Mouse (Mus musculus) bone marrow macrophage, adult 2 months (primary cell): Measurements from ENCODE around the gene Trim26. TPM values are rescaled to one million over a fixed set of nuclear protein-coding genes. Genes with fewer than 3 reads are reported as not detected.
"Not testable (repeated sequence)": the region's sequence is repeated elsewhere in the genome, so short reads cannot be mapped to it uniquely, and the experiment has no call there.

Source experiments
- H3K27ac ChIP-seq: 2 replicates; pipeline ENCODE4 v1.5.1; 2012; ENCODE audit warnings: low read depth, low read length; ENCODE audit not compliant: insufficient read depth
- H3K4me1 ChIP-seq: 2 replicates; pipeline ENCODE4 v1.6.1; 2012; ENCODE audit warnings: low read length; ENCODE audit not compliant: control insufficient read depth, insufficient read depth
- H3K4me3 ChIP-seq: 2 replicates; pipeline ENCODE4 v1.5.1; 2012; ENCODE audit warnings: mild to moderate bottlenecking, low read length, moderate library complexity; ENCODE audit not compliant: insufficient read depth
- CTCF ChIP-seq: IDR thresholded peaks from 2 replicates; pipeline ENCODE4 v1.5.1; 2012; ENCODE audit warnings: low read depth, mild to moderate bottlenecking, low read length, moderate library complexity
- POLR2A ChIP-seq: IDR thresholded peaks from 2 replicates; pipeline ENCODE4 v1.6.1; 2012; ENCODE audit warnings: mild to moderate bottlenecking, low read depth, low read length, borderline replicate concordance
- polyA plus RNA-seq: library from polyadenylated mRNA; stranded (reverse); fragments of >200 nt; gene quantifications from 2 replicates; pipeline ENCODE4 v1.2.4, GENCODE M21; 2012; ENCODE audit not compliant: missing spikeins, insufficient read depth, insufficient read length

Trim26 gene
- polyA plus RNA-seq, 1 experiment: 65.9 TPM

DNA sequence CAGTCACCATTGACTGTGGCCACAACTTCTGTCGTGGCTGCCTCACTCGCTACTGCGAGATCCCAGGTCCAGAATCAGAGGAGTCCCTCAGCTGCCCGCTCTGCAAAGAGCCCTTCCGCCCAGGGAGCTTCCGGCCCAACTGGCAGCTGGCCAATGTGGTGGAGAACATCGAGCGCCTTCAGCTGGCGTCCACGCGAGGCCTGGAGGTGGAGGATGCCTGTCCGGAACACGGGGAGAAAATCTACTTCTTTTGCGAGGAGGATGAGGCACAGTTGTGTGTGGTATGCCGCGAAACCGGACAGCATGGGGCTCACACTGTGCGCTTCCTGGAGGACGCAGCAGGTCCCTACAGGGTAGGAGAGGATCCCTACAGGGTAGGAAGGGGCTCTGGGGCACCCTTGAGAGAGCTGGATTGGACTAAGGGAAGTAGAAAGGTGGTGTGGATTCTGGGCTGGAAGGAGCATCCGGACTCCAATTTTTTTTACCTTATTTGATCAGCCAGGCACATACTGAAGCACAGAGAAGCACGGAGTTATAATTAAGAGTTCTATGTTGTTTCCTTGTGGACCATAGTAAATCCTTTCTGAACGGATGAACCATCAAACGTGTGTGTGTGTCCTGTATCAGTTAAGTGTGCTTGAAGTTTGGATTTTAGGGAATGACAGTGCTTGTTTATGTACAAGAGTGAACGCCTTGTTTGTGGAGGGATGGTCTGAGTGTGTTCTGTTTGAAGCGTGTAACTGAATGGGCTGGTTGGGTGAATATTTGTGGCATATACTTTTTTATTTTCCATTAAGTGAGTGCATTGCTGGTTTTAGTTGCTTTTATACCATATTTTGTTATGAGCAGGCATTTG, 33.2 kb downstream of the Trim26 start:
- Histone ChIP-seq H3K4me3 (no peak overlapping the region), H3K27ac (no peak overlapping the region), H3K4me1 (no peaks in the 10 kb centered on the region)
- no peak for TF ChIP-seq POLR2A
- no peak for TF ChIP-seq CTCF

DNA sequence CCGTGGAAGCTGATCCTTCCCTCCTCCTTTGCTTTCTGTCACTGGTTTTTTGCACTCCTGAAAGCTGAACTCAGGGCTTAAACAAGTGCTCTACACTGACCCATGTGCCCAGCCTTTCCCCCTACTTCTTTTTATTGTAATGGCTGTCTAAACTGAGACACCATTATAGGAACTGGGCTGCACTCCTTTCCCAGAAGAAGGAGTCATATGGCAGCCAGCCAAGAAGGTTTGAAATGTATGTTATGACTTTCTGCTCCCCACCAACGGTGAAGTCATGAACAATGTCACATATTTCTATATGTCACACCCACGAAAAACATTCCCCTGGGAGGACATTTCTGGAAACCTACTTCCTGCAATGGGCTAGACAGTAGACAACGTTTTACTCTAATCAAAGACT, 37.7 kb downstream of the Trim26 start:
- Histone ChIP-seq H3K27ac (no peak overlapping the region), H3K4me3 (no peak overlapping the region), H3K4me1 (no peaks in the 10 kb centered on the region)
- TF ChIP-seq POLR2A: no peak

DNA sequence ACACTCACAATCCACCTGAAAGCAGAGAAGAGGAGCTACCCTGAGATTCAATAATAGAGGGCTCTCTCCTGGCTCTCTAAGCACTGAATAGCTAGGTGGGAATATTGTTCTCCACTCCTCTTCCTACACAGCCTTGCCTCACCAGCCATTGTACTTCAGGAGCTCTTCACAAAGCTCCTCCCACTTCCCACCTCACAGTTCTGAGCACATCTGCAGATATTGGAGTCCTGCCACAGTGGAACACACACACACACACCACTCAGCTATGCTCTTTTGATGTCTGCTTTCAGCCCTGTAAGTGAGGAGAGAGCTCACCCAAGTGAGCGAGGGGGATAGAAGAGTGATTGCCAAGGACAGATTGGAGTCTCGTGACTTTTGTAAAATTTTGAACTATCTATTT, 46.4 kb downstream of the Trim26 start:
- Histone ChIP-seq H3K4me1 (no peaks in the 10 kb centered on the region), H3K27ac (no peak overlapping the region), H3K4me3 (no peak overlapping the region)
- TF ChIP-seq POLR2A (no peak), CTCF (no peak)

DNA sequence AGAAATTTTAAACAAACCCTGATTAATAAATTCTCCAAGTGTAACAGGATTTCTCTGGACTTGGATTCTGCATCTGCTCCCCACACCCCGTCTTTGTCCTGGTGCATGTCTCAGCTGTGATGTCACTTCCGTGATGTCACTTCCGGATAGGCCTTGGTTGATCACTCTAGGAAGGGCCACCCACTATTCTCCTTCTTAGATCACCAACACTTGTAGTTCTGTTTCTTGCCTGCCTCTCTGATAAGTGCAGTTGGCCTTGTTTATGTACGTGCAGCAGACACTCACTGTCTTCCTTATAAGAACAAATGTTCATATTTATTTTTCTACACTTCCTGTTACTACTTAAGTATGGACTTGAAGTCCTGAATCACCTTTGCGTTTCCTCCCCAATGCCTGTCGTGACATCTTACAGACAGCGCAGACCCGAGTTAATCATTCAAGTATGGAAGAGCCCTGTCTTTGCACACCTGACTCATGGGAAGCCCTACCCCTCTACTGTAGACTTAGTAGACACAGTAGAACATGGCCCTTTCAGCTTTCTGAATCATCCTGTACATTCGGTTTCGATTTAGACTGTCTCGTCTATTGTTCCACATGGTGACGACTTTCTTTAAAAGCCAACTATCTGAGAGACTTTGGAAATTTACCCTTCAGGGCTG, 48.3 kb downstream of the Trim26 start:
- no peak for TF ChIP-seq CTCF
- TF ChIP-seq POLR2A: no peak
- Histone ChIP-seq H3K27ac (no peak overlapping the region), H3K4me1 (no peaks in the 10 kb centered on the region), H3K4me3 (no peak overlapping the region)

DNA sequence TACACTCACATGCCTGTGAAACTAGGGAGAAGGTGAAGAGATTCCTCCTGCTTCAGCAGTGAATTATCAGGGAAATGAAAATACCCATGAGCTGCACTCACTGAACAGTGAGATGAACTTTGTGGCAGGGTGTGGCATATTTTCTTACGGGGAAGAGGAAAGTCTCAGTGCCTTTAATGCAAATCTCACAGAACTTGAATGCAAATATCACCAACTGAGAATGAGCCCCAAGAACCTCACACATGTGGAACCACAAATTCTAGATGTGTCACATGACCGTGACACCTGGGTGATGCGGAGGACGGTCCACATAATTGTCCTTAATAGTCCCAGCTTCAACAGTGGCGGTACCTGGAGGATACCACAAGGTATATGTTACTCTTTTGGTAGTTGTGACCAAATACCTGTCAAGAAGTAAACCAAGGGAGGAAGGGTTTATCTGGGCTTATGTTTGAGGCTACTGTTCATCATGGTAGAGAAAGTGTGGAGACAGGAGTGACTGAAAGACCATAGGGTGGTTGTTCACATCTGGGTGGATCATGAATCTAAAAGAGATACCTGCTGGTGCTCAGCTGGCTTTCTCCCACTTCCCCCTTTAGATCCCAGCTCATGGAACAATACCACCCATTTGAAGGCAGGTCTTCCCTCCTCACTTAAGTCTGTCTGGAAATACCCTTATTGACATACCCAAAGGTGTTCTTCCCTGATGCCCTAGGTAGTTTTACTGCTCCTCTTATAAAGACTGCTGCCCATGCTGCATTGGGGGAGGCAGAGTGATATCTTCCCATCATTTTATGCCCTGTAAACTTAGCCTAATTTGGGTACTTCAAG, 53.4 kb downstream of the Trim26 start, which contains the start of gene Trim40:
Gene Trim40, minus strand, starts transcription at position 51 of the 831 bp plus-strand sequence.
- H3K4me3 ChIP-seq: no peak within 1 kb of the TSS
- H3K27ac ChIP-seq: no peak within 1 kb of the TSS
- no peaks in the 10 kb centered on the region for H3K4me1 ChIP-seq
- TF ChIP-seq POLR2A: no peak
- no peak for TF ChIP-seq CTCF

DNA sequence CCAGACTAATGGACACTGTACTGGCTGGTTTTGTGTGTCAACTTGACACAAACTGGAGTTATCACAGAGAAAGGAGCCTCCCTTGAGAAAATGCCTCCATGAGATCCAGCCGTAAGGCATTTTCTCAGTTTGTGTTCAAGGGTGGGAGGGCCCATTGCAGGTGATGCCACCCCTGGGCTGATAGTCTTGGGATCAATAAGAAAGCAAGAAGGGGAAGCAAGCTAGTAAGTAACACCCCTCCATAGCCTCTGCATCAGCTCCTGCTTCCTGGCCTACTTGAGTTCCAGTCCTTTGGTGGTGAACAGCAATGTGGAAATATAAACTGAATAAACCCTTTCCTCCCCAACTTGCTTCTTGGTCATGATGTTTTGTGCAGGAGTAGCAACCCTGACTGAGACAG, 54.6 kb downstream of the Trim26 start:
- H3K27ac ChIP-seq, H3K4me1 ChIP-seq, H3K4me3 ChIP-seq: not testable (repeated sequence)

DNA sequence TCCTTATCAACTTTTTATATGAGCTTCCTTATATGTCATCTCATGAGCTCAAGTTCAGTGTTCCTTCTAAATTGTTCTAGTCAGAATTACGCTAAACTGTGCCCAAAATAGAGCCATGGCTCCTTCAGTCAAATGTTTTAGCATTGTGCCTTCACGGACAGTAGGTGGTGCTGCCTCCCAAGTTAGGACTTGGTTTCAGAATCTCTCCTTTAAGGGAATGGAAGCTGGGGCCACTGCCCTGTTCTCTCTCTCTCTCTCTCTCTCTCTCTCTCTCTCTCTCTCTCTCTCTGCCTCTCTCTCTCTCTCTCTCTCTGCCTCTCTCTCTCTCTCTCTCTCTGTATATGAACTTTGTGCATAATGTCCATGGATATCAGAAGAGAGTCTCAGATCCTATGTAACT, 55.4 kb downstream of the Trim26 start:
- Histone ChIP-seq H3K27ac (no peak overlapping the region), H3K4me3 (no peak overlapping the region), H3K4me1 (no peaks in the 10 kb centered on the region)
- TF ChIP-seq POLR2A (no peak), CTCF (no peak)

DNA sequence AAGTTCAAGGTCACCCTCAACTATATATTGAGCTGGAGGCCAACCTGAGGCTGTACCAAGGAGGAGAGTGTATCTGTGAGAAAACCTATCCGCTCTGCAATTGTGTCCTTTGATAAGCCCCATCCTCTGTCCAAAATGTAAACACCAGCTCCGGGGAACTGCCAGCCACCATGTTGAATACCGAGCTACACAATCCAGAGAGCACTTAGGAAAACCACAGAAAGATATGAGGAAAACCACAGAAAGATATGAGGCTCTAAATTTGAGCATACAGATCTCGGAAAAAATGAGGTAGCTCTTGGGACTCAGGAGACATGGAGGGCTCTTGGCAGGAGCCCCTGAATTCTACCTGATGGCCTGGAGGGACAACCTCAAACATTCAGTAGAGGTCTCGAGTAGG, 56.5 kb downstream of the Trim26 start:
- TF ChIP-seq POLR2A (no peak), CTCF (no peak)
- no peak overlapping the region for H3K27ac ChIP-seq
- H3K4me1 ChIP-seq: no peaks in the 10 kb centered on the region
- H3K4me3 ChIP-seq: no peak overlapping the region

DNA sequence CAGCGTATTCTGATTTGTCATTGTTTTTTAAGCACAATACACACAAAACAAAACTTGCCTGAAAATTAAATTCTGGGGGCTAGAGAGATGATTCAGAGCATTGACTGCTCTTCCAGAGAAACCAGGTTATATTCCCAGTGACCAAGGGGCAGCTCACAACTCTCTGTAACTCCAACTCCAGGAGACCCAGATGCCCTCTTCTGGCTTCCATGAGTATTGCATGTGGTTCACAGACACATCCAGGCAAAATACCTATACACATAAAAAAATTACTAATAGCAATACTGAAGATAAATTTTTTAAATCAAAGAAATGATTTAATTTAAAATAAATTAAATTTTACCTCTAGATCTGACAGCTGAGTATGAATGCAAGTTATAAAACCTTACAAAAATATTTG, 59.6 kb downstream of the Trim26 start:
- H3K4me3 ChIP-seq: no peak overlapping the region

DNA sequence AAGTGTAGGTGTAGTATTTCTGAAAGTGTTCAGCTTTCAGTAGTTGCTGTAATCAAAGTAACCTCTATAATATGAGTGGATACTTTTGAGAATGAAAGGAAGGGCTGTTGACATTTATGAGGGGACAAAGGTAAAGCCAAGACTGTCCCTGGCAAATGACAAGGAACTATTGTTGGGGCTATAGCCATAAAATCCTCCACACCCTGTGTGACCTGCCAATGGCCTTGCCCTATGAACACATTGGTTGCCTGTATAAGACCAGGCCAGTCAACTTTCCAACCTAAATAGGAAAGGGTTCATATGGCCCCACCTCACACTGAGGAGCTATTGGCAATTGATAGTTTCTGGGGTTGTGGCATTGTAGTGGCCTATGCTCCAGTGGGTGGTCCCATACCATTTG, 60.1 kb downstream of the Trim26 start:
- H3K4me3 ChIP-seq: no peak overlapping the region
- TF ChIP-seq POLR2A (no peak), CTCF (no peak)

More for the DNA sequence above, 59.6 kb downstream of the Trim26 start:
- TF ChIP-seq CTCF: no peak
- TF ChIP-seq POLR2A: no peak
- no peak overlapping the region for H3K27ac ChIP-seq
- H3K4me1 ChIP-seq: no peaks in the 10 kb centered on the region

More for the DNA sequence above, 60.1 kb downstream of the Trim26 start:
- Histone ChIP-seq H3K27ac (no peak overlapping the region), H3K4me1 (no peaks in the 10 kb centered on the region)
